Mouse (Mus musculus): Measurements from ENCODE around the gene Mpeg1. TPM values are rescaled to one million over a fixed set of nuclear protein-coding genes. Genes with fewer than 3 reads are reported as not detected.

Gene Mpeg1
- total and polyA plus RNA-seq, 3 experiments: 4.1 to 31.6 (median 28.3) TPM

- DNase-seq: no peak
These were observed 33.0 kb downstream of the Mpeg1 start for GRCm38 (mm10) chr19:12493453-12494186.

- DNase-seq: no peak
These were observed 33.5 kb downstream of the Mpeg1 start for GRCm38 (mm10) chr19:12494187-12494458.

GRCm38 (mm10) chr19:12494972-12495535, 34.5 kb downstream of the Mpeg1 start:
- DNase-seq: no peak

- DNase-seq: no peak
These were observed 35.7 kb downstream of the Mpeg1 start for GRCm38 (mm10) chr19:12496241-12496640.

- no peak for DNase-seq
These were observed 37.3 kb downstream of the Mpeg1 start for GRCm38 (mm10) chr19:12497909-12498308.

- no peak for DNase-seq
These were observed 37.7 kb downstream of the Mpeg1 start for GRCm38 (mm10) chr19:12498321-12498720.

- DNase-seq: no peak
These were observed 38.4 kb downstream of the Mpeg1 start for GRCm38 (mm10) chr19:12498941-12499340.

- DNase-seq: no peak
These were observed 38.9 kb downstream of the Mpeg1 start for GRCm38 (mm10) chr19:12499485-12499884.

GRCm38 (mm10) chr19:12500124-12500523, 39.5 kb downstream of the Mpeg1 start:
- no peak for DNase-seq

GRCm38 (mm10) chr19:12500881-12501311, 40.3 kb downstream of the Mpeg1 start:
- DNase-seq: peak; percentile 85

- DNase-seq: peak; percentile 95
These were observed 41.1 kb downstream of the Mpeg1 start, which contains the start of gene Dtx4 for GRCm38 (mm10) chr19:12501370-12502347. Dtx4 (minus strand) TSS chr19:12501454.

- DNase-seq: no peak
These were observed 42.2 kb downstream of the Mpeg1 start for GRCm38 (mm10) chr19:12502756-12503155.

- no peak for DNase-seq
These were observed 54.0 kb downstream of the Mpeg1 start for GRCm38 (mm10) chr19:12514621-12515020.

Other genes starting within 250 kb of the Mpeg1 start
- not detected for gene Olfr1432, start 228.2 kb upstream of the Mpeg1 start, total RNA-seq (2021)
- not detected in 2 replicates for gene Olfr1432, start 228.2 kb upstream of the Mpeg1 start, polyA plus RNA-seq (2012; rRNA removed)
- not detected for gene Olfr262, start 219.1 kb upstream of the Mpeg1 start, total RNA-seq (2021)
- not detected in 2 replicates for gene Olfr262, start 219.1 kb upstream of the Mpeg1 start, polyA plus RNA-seq (2012; rRNA removed)
- not detected for gene Olfr235, start 199.7 kb upstream of the Mpeg1 start, total RNA-seq (2021)
- not detected in 2 replicates for gene Olfr235, start 199.7 kb upstream of the Mpeg1 start, polyA plus RNA-seq (2012; rRNA removed)
- gene Olfr1434, start 180.9 kb upstream of the Mpeg1 start, total RNA-seq (2021): not detected
- gene Olfr1434, start 180.9 kb upstream of the Mpeg1 start, polyA plus RNA-seq (2012; rRNA removed): not detected in 2 replicates
- not detected for gene Olfr1436, start 161.6 kb upstream of the Mpeg1 start, total RNA-seq (2021)
- gene Olfr1436, start 161.6 kb upstream of the Mpeg1 start, polyA plus RNA-seq (2012; rRNA removed): not detected in 2 replicates
- not detected for gene Olfr1437, start 135.7 kb upstream of the Mpeg1 start, total RNA-seq (2021)
- gene Olfr1437, start 135.7 kb upstream of the Mpeg1 start, polyA plus RNA-seq (2012; rRNA removed): not detected in 2 replicates
- not detected for gene Olfr1438-ps1, start 124.9 kb upstream of the Mpeg1 start, total RNA-seq (2021)
- not detected in 2 replicates for gene Olfr1438-ps1, start 124.9 kb upstream of the Mpeg1 start, polyA plus RNA-seq (2012; rRNA removed)
- gene Olfr1440, start 73.5 kb upstream of the Mpeg1 start, total RNA-seq (2021): not detected
- gene Olfr1440, start 73.5 kb upstream of the Mpeg1 start, polyA plus RNA-seq (2012; rRNA removed): not detected in 2 replicates
- not detected for gene Olfr1441, start 43.3 kb upstream of the Mpeg1 start, total RNA-seq (2021)
- not detected in 2 replicates for gene Olfr1441, start 43.3 kb upstream of the Mpeg1 start, polyA plus RNA-seq (2012; rRNA removed)
- not detected for gene Pfpl, start 32.9 kb upstream of the Mpeg1 start, total RNA-seq (2021)
- not detected in 2 replicates for gene Pfpl, start 32.9 kb upstream of the Mpeg1 start, polyA plus RNA-seq (2012; rRNA removed)
- gene Dtx4, start 40.7 kb downstream of the Mpeg1 start, total RNA-seq (2021): 10 to 100 TPM; 16.7 to 24.2 TPM
- gene Dtx4, start 40.7 kb downstream of the Mpeg1 start, polyA plus RNA-seq (2012; rRNA removed): 9.2 and 10.8 TPM in 2 replicates
- gene Fam111a, start 85.0 kb downstream of the Mpeg1 start, total RNA-seq (2021): 1 to 10 TPM; 3.8 to 4.4 TPM
- gene Fam111a, start 85.0 kb downstream of the Mpeg1 start, polyA plus RNA-seq (2012; rRNA removed): 0.09 and 0.18 TPM in 2 replicates
- gene Gm4952, start 139.2 kb downstream of the Mpeg1 start, total RNA-seq (2021): under 1 TPM; 0.17 to 0.40 TPM
- gene Gm4952, start 139.2 kb downstream of the Mpeg1 start, polyA plus RNA-seq (2012; rRNA removed): not detected in 2 replicates
- under 1 TPM in 1 of 2 experiments, not detected in 1; 0.86 TPM for gene Glyat, start 172.5 kb downstream of the Mpeg1 start, total RNA-seq (2021)
- gene Glyat, start 172.5 kb downstream of the Mpeg1 start, polyA plus RNA-seq (2012; rRNA removed): not detected in 2 replicates
- gene Olfr1442, start 209.7 kb downstream of the Mpeg1 start, total RNA-seq (2021): not detected
- gene Olfr1442, start 209.7 kb downstream of the Mpeg1 start, polyA plus RNA-seq (2012; rRNA removed): not detected in 2 replicates
- gene Olfr1443, start 217.3 kb downstream of the Mpeg1 start, total RNA-seq (2021): not detected
- gene Olfr1443, start 217.3 kb downstream of the Mpeg1 start, polyA plus RNA-seq (2012; rRNA removed): not detected in 2 replicates
- gene Keg1, start 235.0 kb downstream of the Mpeg1 start, total RNA-seq (2021): under 1 TPM; 0.23 to 0.45 TPM
- gene Keg1, start 235.0 kb downstream of the Mpeg1 start, polyA plus RNA-seq (2012; rRNA removed): not detected in 2 replicates

All from adrenal gland, adult 2 months (tissue).